Mouse (Mus musculus) liver, embryonic 16.5 days (tissue): Measurements from ENCODE around the gene Clec2g. TPM values are rescaled to one million over a fixed set of nuclear protein-coding genes. Genes with fewer than 3 reads are reported as not detected.
"Not testable (repeated sequence)": the region's sequence is repeated elsewhere in the genome, so short reads cannot be mapped to it uniquely, and the experiment has no call there.

ENCODE experiments used
- ATAC-seq: fragments of 200-750 bp; cut with Nextera tagmentation; 2 replicates; pipeline ENCODE4 v1.8.0; 2017; ENCODE audit warnings: low read depth, mild to moderate bottlenecking, moderate number of reproducible peaks, moderate library complexity
- H3K27ac ChIP-seq: fragments of 300-500 bp; sonication (generic); 2 replicates; pipeline ENCODE4 v1.5.1; 2014; ENCODE audit warnings: mild to moderate bottlenecking, low read length
- H3K27me3 ChIP-seq: fragments of 300-500 bp; sonication (generic); 2 replicates; pipeline ENCODE4 v1.6.1; 2014; ENCODE audit warnings: low read depth, low read length, mixed read lengths; ENCODE audit not compliant: control insufficient read depth, insufficient read depth
- H3K36me3 ChIP-seq: fragments of 300-500 bp; sonication (generic); 2 replicates; pipeline ENCODE4 v1.6.1; 2014; ENCODE audit warnings: mild to moderate bottlenecking; ENCODE audit not compliant: control insufficient read depth, insufficient read depth
- H3K4me1 ChIP-seq: fragments of 300-500 bp; sonication (generic); 2 replicates; pipeline ENCODE4 v1.6.1; 2014; ENCODE audit warnings: low read depth, low read length, mixed read lengths; ENCODE audit not compliant: control insufficient read depth
- H3K4me2 ChIP-seq: fragments of 300-500 bp; sonication (generic); 2 replicates; pipeline ENCODE4 v1.6.1; 2014; ENCODE audit warnings: low read depth, low read length, mixed read lengths
- H3K4me3 ChIP-seq: fragments of 300-500 bp; sonication (generic); 2 replicates; pipeline ENCODE4 v1.5.1; 2014; ENCODE audit warnings: low read depth, mild to moderate bottlenecking, low read length
- H3K9ac ChIP-seq: fragments of 300-500 bp; sonication (generic); 2 replicates; pipeline ENCODE4 v1.6.1; 2014; ENCODE audit warnings: low read depth, low read length
- H3K9me3 ChIP-seq: fragments of 300-500 bp; sonication (generic); replicated peaks from 2 replicates; pipeline ENCODE4 v1.6.1; 2016; ENCODE audit warnings: low read length; ENCODE audit not compliant: control insufficient read depth
- WGBS: fragments of 180-500 bp; shearing (Covaris S2); extraction: QIAGEN DNeasy Blood & Tissue Kit; methylation state at CpG from one replicate; pipeline ENCODE4 v1.1.7; 2014; ENCODE audit not compliant: insufficient replicate concordance; 5-methylcytosine and 5-hydroxymethylcytosine counted together
- polyA plus RNA-seq: library from polyadenylated mRNA; unstranded; fragments of >200 nt; fragmentation: Nextera tagmentation; extraction: Ambion mirVana; gene quantifications from 2 replicates; pipeline ENCODE4 v1.2.1, GENCODE M21; 2015

Gene Clec2g
- polyA plus RNA-seq, 1 experiment from 2014 or later: not detected

DNA sequence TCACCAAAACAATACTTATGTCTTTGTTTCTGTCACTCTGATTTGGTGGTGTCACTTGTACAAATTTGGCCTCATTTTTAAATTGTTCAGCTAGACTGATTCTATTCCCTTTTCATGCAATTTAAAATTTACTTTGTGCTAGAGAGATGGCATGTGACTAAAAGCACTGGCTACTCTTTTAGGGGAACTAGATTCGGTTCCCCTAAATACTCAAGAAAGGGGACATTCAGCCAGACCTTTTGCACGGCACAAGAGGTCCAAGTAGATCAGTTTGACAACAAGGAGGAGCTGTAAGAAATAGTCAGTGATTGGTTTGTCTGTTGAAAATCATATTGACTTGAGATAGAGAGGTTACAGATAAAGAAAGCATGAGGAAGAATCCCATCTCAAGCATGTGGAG, 67.2 kb downstream of the Clec2g start:
- 61% methylated on average over 2 of the region's 2 CpGs for WGBS

DNA sequence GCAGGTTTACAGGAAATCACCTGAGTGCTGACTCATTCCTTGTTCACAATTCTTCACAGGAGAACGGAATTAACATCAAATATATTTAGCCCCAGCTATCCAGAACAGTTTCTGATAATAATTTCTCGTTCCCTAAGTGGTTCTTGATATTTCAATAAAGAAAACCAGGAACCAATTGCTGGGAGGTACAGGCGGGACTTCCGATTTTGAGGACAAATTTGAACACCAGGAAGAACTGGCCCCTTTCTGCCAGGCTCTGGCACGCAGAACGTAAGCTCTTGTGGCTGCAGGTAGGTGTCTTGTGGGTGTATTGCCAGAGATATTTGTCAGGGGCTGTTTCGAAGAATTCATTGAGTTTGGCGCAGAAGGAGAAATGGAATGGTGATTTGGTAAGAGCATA, 74.4 kb downstream of the Clec2g start:
- Histone ChIP-seq H3K4me3 (no peak overlapping the region), H3K9ac (no peak overlapping the region), H3K36me3 (no peaks in the 10 kb centered on the region), H3K4me1 (no peaks in the 10 kb centered on the region), H3K27ac (no peak overlapping the region), H3K9me3 (no peaks in the 10 kb centered on the region), H3K27me3 (no peaks in the 10 kb centered on the region), H3K4me2 (no peak overlapping the region)
- ATAC-seq: no peak
- 64% methylated on average over 8 of the region's 8 CpGs for WGBS

More for the DNA sequence above, 67.2 kb downstream of the Clec2g start:
- Histone ChIP-seq H3K4me1 (peaks cover 4% of the 10 kb centered on the region; the same call in 1 of the 2 replicates), H3K9me3 (no peaks in the 10 kb centered on the region), H3K36me3 (no peaks in the 10 kb centered on the region), H3K4me2 (no peak overlapping the region), H3K27me3 (no peaks in the 10 kb centered on the region), H3K4me3 (no peak overlapping the region), H3K27ac (no peak overlapping the region), H3K9ac (no peak overlapping the region)
- ATAC-seq: no peak

DNA sequence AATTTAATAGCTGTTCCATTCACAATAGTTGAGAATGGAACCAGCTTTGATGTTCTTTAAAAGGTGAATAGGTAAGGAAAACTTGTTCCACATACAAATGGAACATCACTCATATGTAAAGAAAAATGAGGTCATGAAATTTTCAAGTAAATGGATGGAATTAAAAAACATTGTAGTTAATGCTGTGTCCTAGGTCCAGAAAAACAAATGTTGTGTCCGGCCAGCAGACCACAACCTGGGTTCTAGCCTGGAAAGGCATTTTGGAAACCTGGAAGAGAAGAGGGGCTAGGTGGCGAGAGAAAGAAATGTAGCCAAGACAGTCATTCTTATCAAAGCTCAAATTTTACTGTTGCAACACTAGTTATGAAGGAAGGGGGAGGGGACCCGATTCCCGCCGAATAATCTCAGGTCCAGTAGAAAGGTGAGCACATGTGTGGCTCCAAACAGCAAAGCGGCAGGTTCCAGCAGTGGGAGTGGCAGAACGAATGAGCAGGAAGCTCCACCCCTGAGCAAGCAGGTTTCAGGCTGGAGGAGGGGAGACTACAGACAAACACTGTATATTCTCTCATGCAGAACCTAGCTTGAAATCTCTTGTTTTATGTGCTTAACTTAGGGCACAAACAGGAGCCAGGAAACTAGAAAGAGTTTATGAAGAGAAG, 75.8 kb downstream of the Clec2g start:
- WGBS: 57% methylated on average over 7 of the region's 7 CpGs
- not testable (repeated sequence) for H3K27me3 ChIP-seq, H3K27ac ChIP-seq, H3K4me1 ChIP-seq, H3K4me3 ChIP-seq, ATAC-seq, H3K9me3 ChIP-seq, H3K9ac ChIP-seq, H3K36me3 ChIP-seq, H3K4me2 ChIP-seq

DNA sequence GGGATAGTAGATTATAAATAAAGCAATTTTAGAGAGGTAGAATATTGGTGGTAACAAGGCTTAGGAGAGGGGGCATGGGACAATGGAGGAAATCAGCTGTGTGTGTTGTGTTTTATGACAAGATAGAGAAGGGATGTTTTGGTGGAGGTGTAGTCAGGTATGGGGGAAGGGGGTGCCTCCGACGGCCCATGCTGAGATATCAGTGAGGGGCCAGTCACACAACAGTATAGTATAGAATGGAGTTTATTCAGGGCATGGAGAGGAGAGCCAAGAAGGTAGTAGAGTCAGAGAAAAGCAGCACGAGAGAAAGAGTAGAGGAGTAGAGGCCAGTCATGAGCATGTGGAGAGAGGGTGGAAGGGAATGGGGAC, 76.3 kb downstream of the Clec2g start:
- H3K4me1 ChIP-seq: no peaks in the 10 kb centered on the region
- no peak for ATAC-seq

DNA sequence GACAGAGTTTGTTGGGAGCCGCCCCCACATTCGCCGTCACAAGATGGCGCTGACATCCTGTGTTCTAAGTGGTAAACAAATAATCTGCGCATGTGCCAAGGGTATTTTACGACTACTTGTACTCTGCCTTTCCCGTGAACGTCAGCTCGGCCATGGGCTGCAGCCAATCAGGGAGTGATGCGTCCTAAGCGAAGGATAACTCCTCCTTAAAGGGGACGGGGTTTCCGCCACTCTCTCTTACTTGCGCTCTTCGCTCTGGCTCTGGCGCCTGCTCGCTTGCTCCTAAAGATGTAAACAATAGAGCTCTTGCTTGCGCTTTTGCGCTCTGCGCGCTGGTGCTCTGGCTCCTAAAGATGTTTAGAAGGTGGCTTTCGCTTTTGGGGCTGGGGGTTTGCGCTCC, 77.8 kb downstream of the Clec2g start:
- H3K27ac ChIP-seq, ATAC-seq, H3K4me1 ChIP-seq, H3K9ac ChIP-seq, H3K27me3 ChIP-seq, H3K4me2 ChIP-seq, H3K9me3 ChIP-seq, H3K36me3 ChIP-seq, H3K4me3 ChIP-seq: not testable (repeated sequence)
- 86% methylated on average over 18 of the region's 23 CpGs for WGBS

More for the DNA sequence above, 76.3 kb downstream of the Clec2g start:
- Histone ChIP-seq H3K27ac (no peak overlapping the region), H3K9me3 (no peaks in the 10 kb centered on the region), H3K4me2 (no peak overlapping the region), H3K4me3 (no peak overlapping the region), H3K9ac (no peak overlapping the region), H3K27me3 (no peaks in the 10 kb centered on the region), H3K36me3 (no peaks in the 10 kb centered on the region)
- WGBS: 59% methylated on average over 3 of the region's 3 CpGs

DNA sequence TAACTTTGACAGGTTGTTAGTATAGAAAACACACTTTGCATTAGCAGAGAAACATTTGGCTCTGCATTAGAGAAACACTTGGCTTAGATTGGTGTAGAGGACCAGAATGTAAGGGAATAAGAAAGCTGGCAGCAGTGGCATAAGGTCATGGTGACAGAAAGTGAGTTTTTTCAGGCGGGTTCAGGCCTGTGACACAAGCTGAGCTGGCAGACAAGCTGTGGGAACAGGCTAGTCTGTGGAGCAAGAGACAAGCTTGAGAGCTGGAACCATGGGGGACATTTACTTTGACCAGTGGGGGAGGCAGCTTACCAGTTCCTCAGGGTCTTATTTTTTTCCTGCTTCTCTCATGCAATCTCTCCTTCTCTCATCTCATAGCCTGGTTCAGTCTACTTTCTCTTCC, 78.8 kb downstream of the Clec2g start:
- no peak overlapping the region for H3K9ac ChIP-seq
- no peaks in the 10 kb centered on the region for H3K36me3 ChIP-seq
- H3K9me3 ChIP-seq: no peaks in the 10 kb centered on the region
- 27% methylated on average over 1 of the region's 1 CpGs for WGBS
- no peak for ATAC-seq
- no peaks in the 10 kb centered on the region for H3K4me1 ChIP-seq
- no peaks in the 10 kb centered on the region for H3K27me3 ChIP-seq
- H3K4me2 ChIP-seq: no peak overlapping the region
- no peak overlapping the region for H3K4me3 ChIP-seq
- no peak overlapping the region for H3K27ac ChIP-seq

DNA sequence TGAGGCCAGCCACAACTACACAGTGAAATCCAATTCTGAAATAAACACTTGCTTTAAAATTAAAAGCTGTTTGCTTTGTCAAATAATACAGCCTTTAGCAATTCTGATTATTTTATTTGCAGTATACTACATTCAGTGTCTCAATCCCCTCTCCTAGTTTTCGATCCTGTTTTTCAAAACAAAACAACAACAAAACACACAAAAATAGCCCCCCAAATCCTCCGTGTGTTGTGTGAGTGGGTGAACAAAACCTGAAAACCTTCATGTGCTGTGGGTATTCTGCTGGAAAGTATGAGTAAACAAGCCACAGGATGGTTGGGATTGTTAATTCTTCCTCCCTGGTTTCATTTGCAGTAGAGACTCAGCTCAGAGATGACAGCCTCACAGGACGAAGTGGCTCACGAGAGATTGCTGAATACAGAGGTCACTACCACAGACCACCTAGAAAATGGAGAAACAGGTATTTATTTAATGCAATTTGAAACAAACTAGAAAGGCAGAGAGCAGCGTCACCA, 79.6 kb downstream of the Clec2g start:
- no peak overlapping the region for H3K4me2 ChIP-seq
- no peak overlapping the region for H3K9ac ChIP-seq
- H3K27ac ChIP-seq: no peak overlapping the region
- no peak for ATAC-seq
- no peaks in the 10 kb centered on the region for H3K9me3 ChIP-seq
- WGBS: 58% methylated on average over 5 of the region's 5 CpGs
- no peaks in the 10 kb centered on the region for H3K27me3 ChIP-seq
- no peak overlapping the region for H3K4me3 ChIP-seq
- H3K4me1 ChIP-seq: no peaks in the 10 kb centered on the region
- H3K36me3 ChIP-seq: no peaks in the 10 kb centered on the region

DNA sequence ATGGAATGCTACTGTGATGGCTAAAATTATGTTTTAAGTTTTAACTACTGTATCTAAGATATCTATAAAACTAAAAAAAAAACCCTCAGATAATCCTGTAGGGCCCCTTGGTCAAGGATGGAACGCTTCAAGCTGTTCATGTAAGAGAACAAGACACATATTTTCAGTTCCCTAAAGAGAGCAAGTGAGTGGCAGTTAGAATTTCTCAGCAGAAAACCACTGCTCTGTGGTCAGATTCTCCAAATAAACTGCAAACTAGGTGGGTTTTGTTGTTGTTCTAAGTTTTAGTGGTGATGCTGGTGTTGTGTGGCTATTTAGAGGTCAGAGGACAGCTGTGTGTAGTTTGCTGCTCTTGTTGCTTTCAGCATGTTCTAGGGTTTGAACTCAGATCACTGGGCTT, 80.2 kb downstream of the Clec2g start:
- no peak overlapping the region for H3K27ac ChIP-seq
- H3K4me3 ChIP-seq: no peak overlapping the region
- no peaks in the 10 kb centered on the region for H3K27me3 ChIP-seq
- no peaks in the 10 kb centered on the region for H3K36me3 ChIP-seq
- no peaks in the 10 kb centered on the region for H3K9me3 ChIP-seq
- no peak for ATAC-seq
- H3K9ac ChIP-seq: no peak overlapping the region
- no peaks in the 10 kb centered on the region for H3K4me1 ChIP-seq
- WGBS: 27% methylated on average over 1 of the region's 1 CpGs
- H3K4me2 ChIP-seq: no peak overlapping the region

DNA sequence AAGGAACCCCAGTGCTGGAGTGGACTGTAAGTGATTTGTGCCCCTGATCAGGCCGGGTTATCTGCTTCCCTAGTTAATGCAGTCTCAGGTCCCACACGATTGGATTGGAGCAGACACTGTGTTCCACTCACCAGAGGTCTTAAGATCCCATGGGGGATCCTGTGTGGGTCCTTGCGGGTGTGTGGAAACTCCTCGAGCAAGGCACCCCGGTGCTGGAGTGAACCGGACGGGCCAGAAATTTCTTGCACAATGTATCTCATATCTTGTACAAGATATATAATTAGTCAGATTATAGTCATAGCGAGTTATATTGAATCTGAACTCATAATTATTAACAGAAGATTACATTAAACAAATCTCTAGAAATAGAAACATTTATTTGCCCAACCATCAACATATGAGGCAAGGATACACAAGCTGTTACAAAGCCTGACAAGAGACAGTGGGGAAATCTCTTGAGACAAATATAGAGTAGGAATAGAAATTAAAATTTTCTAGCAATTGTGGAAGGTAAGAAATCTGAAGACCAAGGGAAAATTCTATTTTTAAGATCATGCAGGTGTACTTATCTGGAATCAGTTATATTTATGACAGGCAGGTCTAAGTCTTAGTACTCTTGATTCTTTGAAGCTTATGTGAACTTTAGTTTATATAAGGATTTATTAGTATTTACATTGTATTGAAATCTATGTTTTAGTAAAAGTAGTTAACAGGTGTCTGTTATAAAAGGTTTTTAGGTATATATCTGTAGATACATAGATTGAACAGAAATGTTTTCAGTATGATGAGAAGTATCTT, 93.5 kb downstream of the Clec2g start:
- no peaks in the 10 kb centered on the region for H3K36me3 ChIP-seq
- H3K27me3 ChIP-seq: no peaks in the 10 kb centered on the region
- H3K9me3 ChIP-seq: no peaks in the 10 kb centered on the region
- no peaks in the 10 kb centered on the region for H3K4me1 ChIP-seq
- no peak overlapping the region for H3K4me2 ChIP-seq
- H3K27ac ChIP-seq: no peak overlapping the region
- WGBS: 71% methylated on average over 8 of the region's 8 CpGs
- ATAC-seq: no peak
- H3K9ac ChIP-seq: no peak overlapping the region
- H3K4me3 ChIP-seq: no peak overlapping the region
